Mouse (Mus musculus) adrenal gland, postnatal 25 days (tissue): ENCODE results near the gene Fam107b. TPM values are rescaled to one million over a fixed set of nuclear protein-coding genes. Genes with fewer than 3 reads are reported as not detected.
A peak's percentile ranks its signal among the peaks of the same experiment; 100 is the strongest.

Experiments used
- DNase-seq: peaks from one replicate; pipeline ENCODE4 v3.0.0; 2021; ENCODE audit warnings: mixed read lengths
- total RNA-seq: library from RNA; stranded (reverse); gene quantifications from 2 replicates; pipeline ENCODE4 v1.2.3, GENCODE M21; 2021

The Fam107b gene
- total RNA-seq, 1 experiment from 2014 or later: 9.5 TPM

- DNase-seq: no peak
These were observed 205.8 kb downstream of the Fam107b start for GRCm38 (mm10) chr2:3776045-3776444.

- DNase-seq: no peak
These were observed 207.4 kb downstream of the Fam107b start for GRCm38 (mm10) chr2:3777696-3778095.

GRCm38 (mm10) chr2:3785546-3785945, 215.3 kb downstream of the Fam107b start:
- peak; percentile 20 for DNase-seq

- DNase-seq: peak; percentile 54
These were observed 217.6 kb downstream of the Fam107b start for GRCm38 (mm10) chr2:3787752-3788423.

- DNase-seq: no peak
These were observed 218.1 kb downstream of the Fam107b start for GRCm38 (mm10) chr2:3788424-3788786.

- no peak for DNase-seq
These were observed 226.3 kb downstream of the Fam107b start for GRCm38 (mm10) chr2:3796543-3796942.

- DNase-seq: peak; percentile 23
These were observed 229.7 kb downstream of the Fam107b start for GRCm38 (mm10) chr2:3799767-3800554.

- DNase-seq: no peak
These were observed 230.2 kb downstream of the Fam107b start for GRCm38 (mm10) chr2:3800555-3800878.

- no peak for DNase-seq
These were observed 235.5 kb downstream of the Fam107b start for GRCm38 (mm10) chr2:3805742-3806141.

GRCm38 (mm10) chr2:3810321-3810720, 240.0 kb downstream of the Fam107b start:
- DNase-seq: no peak

GRCm38 (mm10) chr2:3816142-3816609, 245.9 kb downstream of the Fam107b start:
- DNase-seq: peak; percentile 43

GRCm38 (mm10) chr2:3817626-3818025, 247.3 kb downstream of the Fam107b start:
- no peak for DNase-seq

GRCm38 (mm10) chr2:3822483-3823455, 252.5 kb downstream of the Fam107b start:
- DNase-seq: peak; percentile 53

Other genes starting within 250 kb of the Fam107b start
- gene Rpp38, start 237.8 kb upstream of the Fam107b start, total RNA-seq: 11.1 and 11.3 TPM in 2 replicates
- not detected in 2 replicates for gene Acbd7, start 234.3 kb upstream of the Fam107b start, total RNA-seq
- 0.43 TPM in 1 of 2 replicates, not detected in the other for gene Olah, start 173.3 kb upstream of the Fam107b start, total RNA-seq
- gene Meig1, start 147.8 kb upstream of the Fam107b start, total RNA-seq: 1.2 TPM in 1 of 2 replicates, not detected in the other
- gene Dclre1c, start 146.4 kb upstream of the Fam107b start, total RNA-seq: 10.0 and 12.1 TPM in 2 replicates
- 1.6 and 3.1 TPM in 2 replicates for gene Suv39h2, start 95.5 kb upstream of the Fam107b start, total RNA-seq
- 2.5 and 3.7 TPM in 2 replicates for gene Gm45902, start 57.7 kb upstream of the Fam107b start, total RNA-seq
- 40.8 and 44.7 TPM in 2 replicates for gene Hspa14, start 57.7 kb upstream of the Fam107b start, total RNA-seq
- gene Cdnf, start 57.5 kb upstream of the Fam107b start, total RNA-seq: 2.0 and 3.8 TPM in 2 replicates